Mouse (Mus musculus): ENCODE measurements at regions not wholly inside any gene's neighbourhood (a gene's known extent, or its start where the extent isn't known, plus 50 kb on each side); places are given as distances from the start of the nearest gene placed in this dataset.

DNA sequence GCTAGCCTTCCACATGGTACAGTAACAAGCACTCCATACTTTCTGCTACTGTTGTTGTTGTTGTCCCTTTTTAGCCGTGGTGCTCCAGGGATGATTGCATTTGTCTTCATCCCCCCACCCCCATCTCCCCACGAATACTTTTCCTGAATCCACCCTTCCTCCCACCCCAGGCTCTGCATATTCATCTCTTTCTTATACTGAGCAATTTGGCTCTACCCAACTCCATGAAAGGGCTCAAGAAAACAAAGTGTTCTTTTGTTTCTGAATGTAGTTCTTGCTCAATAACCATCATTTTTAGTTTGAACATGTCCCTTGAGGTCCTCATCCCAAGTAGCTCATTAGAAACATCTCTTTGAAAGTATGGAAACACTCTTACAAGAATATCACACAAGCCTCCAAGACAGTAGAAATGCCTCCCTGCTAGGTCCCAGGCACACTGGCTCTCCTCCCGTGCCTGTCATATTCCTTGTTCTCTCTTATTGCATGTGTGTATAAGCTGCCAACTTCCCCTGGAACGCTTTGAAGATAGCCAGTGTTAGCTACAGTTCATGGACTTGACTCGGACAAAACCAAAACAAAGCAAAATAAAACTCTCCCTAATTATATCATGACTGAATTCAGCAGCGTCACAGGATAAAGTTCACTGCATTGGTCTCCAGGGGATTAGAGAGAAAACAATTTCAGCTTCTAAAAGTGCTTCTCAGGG is 59.7 kb upstream of the Pkn2 start:
- H3K36me3 ChIP-seq (ENCODE audit: control insufficient read depth in 1 of 2, insufficient read depth in 2 of 2, low read length in 2 of 2): no peaks in the 10 kb centered on the region
- no peaks in the 10 kb centered on the region for H3K4me1 ChIP-seq (ENCODE audit: control insufficient read depth in 1 of 2, insufficient read depth in 2 of 2, low read length in 2 of 2)
- H3K27ac ChIP-seq (ENCODE audit: control insufficient read depth, low read depth, low read length): no peak overlapping the region
- peaks cover 0 to 1% of the 10 kb centered on the region in 2 experiments; a peak in 2 of 4 replicates for H3K27me3 ChIP-seq (ENCODE audit: control insufficient read depth in 1 of 2, insufficient read depth in 2 of 2, low read length in 2 of 2)
- no peak for TF ChIP-seq ZNF384 (IDR thresholded peaks at IDR 0.05; ENCODE audit: low read depth, low read length)
- no peak for TF ChIP-seq CTCF (IDR thresholded peaks at IDR 0.05 in 2 of 3, conservative IDR thresholded peaks at IDR 0.05 in 1 of 3; ENCODE audit: control insufficient read depth in 1 of 3, insufficient read depth in 1 of 3, low read depth in 2 of 3, low read length in 3 of 3, poor library complexity in 1 of 3, severe bottlenecking in 1 of 3)
- no peak for TF ChIP-seq TAL1 (IDR thresholded peaks at IDR 0.05; ENCODE audit: low read length)
- no peak for TF ChIP-seq NELFE (IDR thresholded peaks at IDR 0.05; ENCODE audit: low read depth, low read length)
- no peak for TF ChIP-seq JUND (IDR thresholded peaks at IDR 0.05; ENCODE audit: low read depth, low read length)
- TF ChIP-seq NRF1 (IDR thresholded peaks at IDR 0.05; ENCODE audit: insufficient read depth, low read depth, low read length, poor library complexity, severe bottlenecking): no peak
- no peak for TF ChIP-seq MAX (IDR thresholded peaks at IDR 0.05; ENCODE audit: low read length)
- TF ChIP-seq CHD1 (IDR thresholded peaks at IDR 0.05; ENCODE audit: low read depth, low read length): no peak
- no peak for TF ChIP-seq ZC3H11A (IDR thresholded peaks at IDR 0.05; ENCODE audit: low read depth, low read length)
- no peak for TF ChIP-seq KAT2A (conservative IDR thresholded peaks at IDR 0.05; ENCODE audit: low read depth, low read length)
- no peaks in the 10 kb centered on the region for H3K79me2 ChIP-seq (ENCODE audit: control insufficient read depth, insufficient read depth, low read length, poor library complexity)
- H3K9ac ChIP-seq (ENCODE audit: control insufficient read depth, low read depth, low read length, poor library complexity, severe bottlenecking): no peak overlapping the region
- no peak for DNase-seq (ENCODE audit: low read depth, low spot score)
- H3K9me3 ChIP-seq (replicated peaks; ENCODE audit: insufficient read depth, low read length): no peaks in the 10 kb centered on the region
- no peak overlapping the region for H3K4me3 ChIP-seq (ENCODE audit: control insufficient read depth in 1 of 2, insufficient read depth in 1 of 2, low read depth in 2 of 2, low read length in 2 of 2)

GRCm38 (mm10) chr3:142940874-142941273 is 59.1 kb upstream of the Pkn2 start:
- DNase-seq (ENCODE audit: low read depth, low spot score): no peak
- Histone ChIP-seq H3K9ac (ENCODE audit: control insufficient read depth, low read depth, low read length, poor library complexity, severe bottlenecking) (no peak overlapping the region), H3K4me1 (ENCODE audit: control insufficient read depth in 1 of 2, insufficient read depth in 2 of 2, low read length in 2 of 2) (no peaks in the 10 kb centered on the region), H3K9me3 (replicated peaks; ENCODE audit: insufficient read depth, low read length) (no peaks in the 10 kb centered on the region), H3K27me3 (ENCODE audit: control insufficient read depth in 1 of 2, insufficient read depth in 2 of 2, low read length in 2 of 2) (peaks cover 0 to 1% of the 10 kb centered on the region in 2 experiments; a peak in 2 of 4 replicates), H3K4me3 (ENCODE audit: control insufficient read depth in 1 of 2, insufficient read depth in 1 of 2, low read depth in 2 of 2, low read length in 2 of 2) (no peak overlapping the region), H3K36me3 (ENCODE audit: control insufficient read depth in 1 of 2, insufficient read depth in 2 of 2, low read length in 2 of 2) (no peaks in the 10 kb centered on the region), H3K27ac (ENCODE audit: control insufficient read depth, low read depth, low read length) (no peak overlapping the region), H3K79me2 (ENCODE audit: control insufficient read depth, insufficient read depth, low read length, poor library complexity) (no peaks in the 10 kb centered on the region)
- no peak for TF ChIP-seq MEF2A (IDR thresholded peaks at IDR 0.05; ENCODE audit: extremely low read depth, insufficient replicate concordance, low read depth, low read length, poor library complexity, severe bottlenecking)
- TF ChIP-seq ZMIZ1 (IDR thresholded peaks at IDR 0.05; ENCODE audit: low read depth, low read length): no peak
- TF ChIP-seq POLR2A (IDR thresholded peaks at IDR 0.05; ENCODE audit: control insufficient read depth in 1 of 2, insufficient read depth in 1 of 2, low read depth in 1 of 2, low read length in 2 of 2, poor library complexity in 1 of 2): no peak
- no peak for TF ChIP-seq GABPA (IDR thresholded peaks at IDR 0.05; ENCODE audit: low read depth, low read length)
- TF ChIP-seq ETS1 (IDR thresholded peaks at IDR 0.05; ENCODE audit: low read depth, low read length): no peak
- no peak for TF ChIP-seq KAT2A (conservative IDR thresholded peaks at IDR 0.05; ENCODE audit: low read depth, low read length)
- no peak for TF ChIP-seq HCFC1 (IDR thresholded peaks at IDR 0.05; ENCODE audit: low read depth, low read length)
- no peak for TF ChIP-seq NELFE (IDR thresholded peaks at IDR 0.05; ENCODE audit: low read depth, low read length)
- TF ChIP-seq RCOR1 (IDR thresholded peaks at IDR 0.05; ENCODE audit: low read depth, low read length): no peak
- no peak for TF ChIP-seq TCF12 (IDR thresholded peaks at IDR 0.05; ENCODE audit: low read depth, low read length)
- no peak for TF ChIP-seq ZKSCAN1 (IDR thresholded peaks at IDR 0.05; ENCODE audit: low read depth, low read length)
- TF ChIP-seq USF2 (IDR thresholded peaks at IDR 0.05; ENCODE audit: borderline replicate concordance in 1 of 2, insufficient read depth in 1 of 2, low read depth in 1 of 2, low read length in 2 of 2): no peak
- TF ChIP-seq MAZ (IDR thresholded peaks at IDR 0.05; ENCODE audit: low read depth, low read length): no peak
- no peak for TF ChIP-seq SIN3A (IDR thresholded peaks at IDR 0.05; ENCODE audit: low read length)
- no peak for TF ChIP-seq TBP (IDR thresholded peaks at IDR 0.05; ENCODE audit: low read depth, low read length)
